Mouse (Mus musculus) left cerebral cortex, adult 11 months (tissue): ENCODE results near the gene Olfr463.
"Not testable (repeated sequence)": the region's sequence is repeated elsewhere in the genome, so short reads cannot be mapped to it uniquely, and the experiment has no call there.

Experiments
- DNase-seq: peaks from one replicate; pipeline ENCODE4 v3.0.0; 2022; ENCODE audit warnings: low spot score

Gene Olfr463

DNA sequence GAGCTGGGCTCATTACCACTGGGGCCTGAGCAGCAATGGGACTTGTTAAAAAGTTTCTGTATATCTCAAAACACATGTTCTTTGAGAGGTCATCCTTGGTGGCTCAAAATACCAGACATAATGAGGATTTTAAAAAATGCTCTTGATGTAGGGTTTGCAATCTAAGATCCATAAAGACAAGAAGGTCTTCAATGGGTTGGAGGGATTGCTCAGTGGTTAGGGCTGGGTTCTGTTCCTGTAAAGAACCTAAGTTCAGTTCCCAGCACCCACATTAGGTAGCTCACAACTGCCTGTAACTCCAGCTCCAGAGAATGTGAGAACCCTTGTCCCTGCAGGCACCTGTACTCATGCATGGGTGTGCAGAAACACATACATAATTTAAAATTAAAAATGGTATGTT, at the start of gene Olfr463:
TSS of gene Olfr463 (minus strand) at position 101 of the 400 bp plus-strand sequence.
- DNase-seq, result no peak

DNA sequence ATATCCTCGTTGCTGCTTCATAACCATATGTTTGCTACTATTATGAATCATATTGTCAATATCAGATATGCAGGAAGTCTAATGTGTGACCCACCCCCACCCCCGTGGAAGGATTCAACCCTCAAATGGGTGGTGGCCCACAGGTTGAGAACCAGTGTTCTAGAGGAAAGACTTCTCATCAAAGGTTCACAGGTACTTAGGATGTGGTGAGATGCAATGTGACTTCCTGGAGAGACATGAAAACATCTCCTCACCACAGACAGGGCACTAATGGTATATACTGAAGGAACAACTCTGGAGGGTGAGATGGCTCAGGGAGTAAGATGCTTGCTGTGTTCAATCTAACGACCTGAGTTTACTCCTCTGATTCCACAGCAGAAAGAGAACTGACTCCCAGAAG, 38.3 kb upstream of the Olfr463 start:
- no peak for DNase-seq

DNA sequence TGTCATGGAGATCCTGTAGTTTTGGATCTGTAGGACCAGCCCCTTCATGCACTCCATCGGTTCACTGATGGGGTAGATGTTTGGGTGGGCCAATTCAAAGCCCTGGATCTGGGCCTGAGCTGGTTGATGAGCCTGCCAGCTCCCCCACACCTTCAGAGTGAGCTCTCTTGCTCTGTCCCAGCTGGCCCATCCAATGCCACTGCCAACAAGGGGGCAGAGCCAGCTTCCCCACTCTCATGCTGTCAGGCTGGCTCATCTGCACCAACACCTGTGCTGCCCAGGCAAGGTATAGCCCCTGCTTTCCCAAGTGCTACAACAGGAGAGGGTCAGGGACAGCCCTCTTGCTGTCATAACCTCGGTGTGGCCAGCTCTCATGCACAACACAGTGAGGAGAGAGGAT, 36.5 kb upstream of the Olfr463 start:
- no peak for DNase-seq

DNA sequence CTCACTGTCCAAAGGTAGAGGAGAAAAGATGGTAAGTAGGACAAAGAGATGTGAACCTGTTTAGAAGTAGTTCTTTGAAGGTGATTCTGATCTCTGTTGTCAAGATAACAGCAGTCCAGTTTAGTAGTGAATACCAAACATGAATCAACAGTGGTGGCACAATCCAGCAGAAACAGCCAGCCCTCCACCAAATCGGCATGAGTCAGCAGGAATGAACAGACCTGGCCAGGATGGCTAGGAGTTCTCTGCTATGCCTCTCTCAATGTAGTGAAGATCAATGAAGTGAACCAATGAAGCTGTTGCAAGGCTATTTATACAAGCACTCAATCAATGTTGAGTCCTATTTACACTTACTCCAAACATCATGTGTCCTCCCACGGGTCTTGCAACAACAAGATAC, 33.2 kb upstream of the Olfr463 start:
- DNase-seq, result no peak

DNA sequence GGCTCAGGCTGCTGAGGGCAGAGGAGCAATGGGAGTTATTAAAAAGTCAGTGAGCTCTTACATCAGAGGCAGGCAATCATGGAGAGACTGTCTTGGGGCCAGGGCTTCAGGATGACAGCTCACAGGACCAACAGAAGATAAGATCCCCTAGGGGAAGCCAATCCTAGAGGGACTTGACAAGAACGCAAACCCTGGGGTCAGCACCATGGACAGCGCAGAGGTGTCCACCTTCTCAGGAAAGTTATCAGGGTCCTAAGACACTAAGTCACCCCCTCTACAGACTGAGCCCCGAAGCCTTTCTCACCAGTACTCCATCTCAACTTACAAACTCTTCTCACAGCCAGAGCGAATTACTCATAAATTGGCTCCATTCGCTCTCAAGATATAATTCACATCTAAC, 23.8 kb upstream of the Olfr463 start, which contains the start of gene Olfr464:
TSS of gene Olfr464 (minus strand) at position 2 of the 400 bp plus-strand sequence.
- DNase-seq, result no peak

DNA sequence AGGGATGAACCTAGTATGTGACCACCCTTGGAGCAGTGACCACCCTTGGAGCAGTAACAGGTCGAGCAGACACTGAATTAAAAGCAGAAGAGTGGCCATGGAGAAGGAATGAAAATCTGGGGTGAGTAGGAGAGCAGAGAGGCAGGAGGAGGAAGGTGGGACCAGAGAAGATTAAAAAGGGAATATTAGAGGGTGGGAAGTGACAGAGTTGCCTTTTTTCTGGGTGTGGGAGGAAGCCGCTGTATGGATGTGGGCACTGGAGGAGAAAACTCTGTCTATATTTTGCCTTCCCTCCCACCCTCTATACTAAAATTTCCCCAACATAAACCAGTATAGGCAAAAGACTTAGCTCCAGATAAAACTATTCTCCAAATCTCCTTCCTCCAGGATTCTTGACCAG, 23.1 kb upstream of the Olfr463 start:
- DNase-seq, result peak; percentile 26

DNA sequence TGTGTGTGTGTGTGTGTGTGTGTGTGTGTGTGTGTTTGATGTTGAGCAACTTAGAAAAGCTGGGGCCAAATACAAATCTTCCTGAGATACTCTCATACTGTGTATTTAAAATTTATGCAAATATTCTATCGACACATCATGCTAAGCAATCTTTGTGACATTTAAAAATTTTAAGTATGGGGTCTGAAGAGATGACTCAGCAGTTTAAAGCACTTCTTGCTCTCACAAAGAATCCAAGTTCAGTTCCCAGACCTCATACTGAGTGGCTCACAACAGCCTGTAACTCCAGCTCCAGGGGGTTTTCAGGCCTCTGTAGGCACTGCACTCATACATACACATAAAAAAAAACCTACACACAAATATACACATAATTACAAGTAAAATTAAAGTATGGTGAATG, 18.8 kb upstream of the Olfr463 start:
- no peak for DNase-seq

DNA sequence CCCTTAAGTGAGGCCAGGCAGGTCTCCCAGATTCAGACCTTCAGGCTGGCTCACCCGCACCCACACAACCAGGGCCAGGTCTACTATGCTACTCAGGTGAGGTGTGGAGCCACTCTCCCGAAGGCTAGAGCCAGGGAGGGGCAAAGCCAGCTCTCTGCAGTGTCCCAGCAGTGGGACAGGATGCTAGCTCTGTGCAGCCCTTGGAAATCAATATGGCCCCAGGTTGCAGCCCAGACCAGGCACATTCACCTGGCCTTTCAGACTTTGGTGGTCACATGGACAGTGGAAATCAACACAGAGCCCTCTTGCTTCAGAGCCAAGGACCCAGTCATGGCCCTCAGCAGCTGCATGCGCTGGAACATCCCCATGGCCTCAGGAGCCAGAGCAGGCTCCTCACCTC, 7.1 kb upstream of the Olfr463 start:
- DNase-seq, result no peak

DNA sequence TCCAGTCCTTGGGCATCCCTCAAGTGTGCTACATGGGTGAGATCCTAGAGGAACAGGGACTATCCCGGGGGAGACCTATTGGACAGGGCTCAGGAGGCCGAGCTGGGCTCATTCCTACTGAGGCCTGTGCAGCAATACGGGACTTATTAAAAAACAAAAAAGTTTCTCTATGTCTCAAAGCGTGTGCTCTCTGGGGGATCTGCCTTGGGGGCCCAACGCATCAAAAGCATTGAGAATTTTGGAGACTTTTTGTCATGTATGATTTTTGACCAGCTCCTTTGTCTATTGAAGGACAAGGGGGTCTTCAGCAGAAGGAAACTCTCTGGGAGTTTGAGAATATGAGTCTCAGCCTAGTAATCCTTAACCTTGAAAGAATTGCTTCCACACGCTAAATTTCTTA, 5.0 kb downstream of the Olfr463 start, which contains the start of gene Olfr462:
TSS of gene Olfr462 (minus strand) at position 101 of the 400 bp plus-strand sequence.
- no peak for DNase-seq

DNA sequence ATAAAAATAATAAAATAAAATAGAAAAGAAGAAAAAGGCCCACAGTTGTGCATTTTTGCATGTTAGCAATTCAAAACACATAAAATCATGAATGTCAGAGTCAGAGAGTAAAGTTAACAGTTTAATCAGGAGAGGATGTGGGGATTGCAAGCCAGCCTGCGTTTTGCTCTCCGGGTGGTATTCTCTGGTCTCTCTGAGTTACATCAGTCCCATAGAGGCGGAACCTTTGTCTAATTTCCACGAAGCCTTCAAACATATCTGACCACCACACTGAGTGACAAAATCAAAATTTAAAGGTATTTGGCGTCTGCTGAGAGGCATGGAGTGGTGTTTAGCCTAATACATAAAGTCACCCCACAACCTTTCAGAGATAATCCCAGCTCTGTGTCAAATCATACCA, 12.3 kb downstream of the Olfr463 start:
- no peak for DNase-seq

DNA sequence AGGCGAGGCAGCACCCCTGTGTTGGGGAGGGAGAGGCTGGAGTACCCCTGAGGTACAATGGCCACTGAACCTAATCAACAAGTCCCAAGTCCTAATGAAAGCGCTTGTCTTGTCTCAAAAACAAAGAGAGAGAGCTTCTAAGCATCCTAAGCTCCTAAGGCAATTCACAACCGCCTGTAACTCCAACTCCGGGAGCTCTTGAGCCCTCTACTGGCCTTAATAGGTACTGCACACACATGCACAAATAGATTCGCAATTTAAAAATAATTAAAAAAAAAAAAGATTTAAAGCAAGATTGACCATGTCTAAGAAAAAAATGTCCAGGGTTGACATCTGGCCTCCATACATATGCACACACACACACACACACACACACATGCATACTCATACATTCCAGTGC, 13.7 kb downstream of the Olfr463 start:
- no peak for DNase-seq

DNA sequence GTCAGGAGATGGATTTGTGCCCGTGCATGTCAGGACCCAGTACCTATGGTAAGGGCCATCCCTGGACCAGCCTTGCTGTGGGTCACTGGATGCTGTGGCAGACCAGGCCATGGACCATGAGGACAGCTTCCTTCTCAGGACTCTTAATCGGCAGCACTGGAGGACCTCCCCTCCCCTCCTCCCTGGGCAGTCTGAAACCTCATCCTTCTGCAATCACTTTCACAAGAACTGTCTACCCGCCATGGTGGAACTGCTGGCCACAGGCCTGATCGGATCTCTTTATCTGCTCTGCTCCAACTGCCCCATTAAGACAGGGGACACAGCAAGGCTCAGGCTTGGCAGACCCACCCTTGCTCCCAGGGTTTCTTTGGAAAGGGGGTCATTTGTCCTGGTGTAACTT, 15.5 kb downstream of the Olfr463 start:
- no peak for DNase-seq

DNA sequence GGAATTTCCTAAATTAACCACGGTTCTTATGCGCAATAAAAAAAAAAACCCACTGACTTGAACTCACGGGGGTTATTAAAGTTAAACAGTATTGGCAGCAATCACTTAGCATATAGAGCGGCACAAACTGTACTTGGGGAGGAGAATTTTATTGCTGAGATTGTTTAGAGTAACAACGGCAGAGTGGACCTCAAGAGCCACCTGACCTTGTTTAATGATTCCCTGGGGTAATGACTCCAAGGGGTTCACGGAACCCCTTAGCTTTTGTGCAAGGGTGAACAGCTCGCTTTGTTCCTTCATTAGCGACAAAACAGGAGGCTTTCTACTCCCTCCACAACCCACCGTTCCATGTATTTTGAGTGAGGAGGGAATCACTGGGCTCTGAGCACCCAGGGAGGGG, 17.4 kb downstream of the Olfr463 start:
- DNase-seq, result no peak

DNA sequence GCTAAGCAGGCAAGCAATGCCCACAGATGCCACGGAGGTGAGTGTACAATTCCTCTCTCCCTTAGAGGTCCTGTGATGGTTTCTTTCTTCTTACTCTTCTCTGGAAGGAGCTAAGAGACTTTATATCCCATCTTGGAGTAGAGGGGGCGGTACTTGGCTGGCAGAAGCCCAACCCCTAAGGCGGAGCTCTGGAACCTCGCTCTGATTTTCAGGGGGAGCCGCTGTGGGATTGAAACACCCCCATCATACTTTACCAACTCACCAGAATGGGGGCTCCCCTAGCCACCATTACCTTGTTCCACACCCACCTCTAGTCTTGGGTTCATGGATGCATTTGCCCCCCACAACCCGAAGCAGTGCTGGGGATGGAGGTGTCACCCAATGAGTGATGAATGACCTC, 21.8 kb downstream of the Olfr463 start, which contains the start of gene Epx:
TSS of gene Epx (minus strand) at position 101 of the 400 bp plus-strand sequence.
- no peak for DNase-seq

DNA sequence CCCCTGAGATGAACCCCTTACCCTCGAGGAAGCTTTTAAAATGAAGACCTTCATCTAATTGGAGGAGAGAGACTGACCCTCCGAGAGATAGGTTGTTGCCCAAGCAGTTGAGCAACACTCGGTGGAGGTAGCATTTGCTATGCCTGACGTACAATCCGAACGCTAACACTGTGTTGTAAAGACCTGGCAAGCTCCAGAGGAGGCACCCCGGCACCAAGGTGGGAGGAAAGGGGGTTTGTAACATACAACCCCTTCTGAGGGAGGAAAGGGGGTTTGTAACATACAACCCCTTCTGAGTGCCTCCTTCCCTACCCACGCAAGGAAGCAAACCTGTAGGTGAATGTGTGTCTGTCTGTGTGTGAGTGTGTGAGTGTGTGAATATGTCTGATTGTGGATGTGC, 25.4 kb downstream of the Olfr463 start:
- no peak for DNase-seq

DNA sequence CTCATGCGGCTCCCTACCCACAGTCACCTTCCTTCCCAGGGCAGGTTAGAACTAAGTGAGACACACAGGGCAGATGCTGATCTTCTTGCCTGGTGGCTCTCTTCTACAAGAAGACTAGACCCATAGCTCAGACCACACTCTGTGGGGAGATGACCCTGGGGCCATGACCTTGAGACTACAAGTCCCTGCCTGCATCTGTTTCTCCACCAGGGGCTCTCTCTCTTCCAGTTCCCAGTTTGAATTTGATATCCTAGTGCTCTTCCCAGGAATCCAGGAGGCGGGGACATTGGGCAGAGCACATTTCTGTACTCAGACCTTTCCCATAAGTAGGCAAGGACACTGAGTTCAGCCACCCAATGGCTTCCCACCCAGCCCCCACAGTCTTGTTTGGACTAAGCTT, 27.1 kb downstream of the Olfr463 start:
- no peak for DNase-seq

DNA sequence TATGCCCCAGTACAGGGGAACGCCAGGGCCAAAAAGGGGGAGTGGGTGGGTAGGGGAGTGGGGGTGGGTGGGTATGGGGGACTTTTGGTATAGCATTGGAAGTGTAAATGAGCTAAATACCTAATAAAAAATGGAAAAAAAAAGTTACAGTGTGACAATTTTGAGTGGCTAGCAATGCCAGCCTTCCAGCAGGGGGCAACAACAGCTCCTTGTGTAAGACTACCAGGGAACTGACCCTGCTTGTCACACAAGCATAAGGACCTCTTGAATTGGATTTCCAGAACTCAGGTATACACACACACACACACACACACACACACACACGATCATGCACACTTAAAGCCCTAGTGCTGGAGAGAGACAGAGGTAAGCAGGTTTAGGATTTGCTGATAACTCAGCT, 30.3 kb downstream of the Olfr463 start:
- DNase-seq, result not testable (repeated sequence)

DNA sequence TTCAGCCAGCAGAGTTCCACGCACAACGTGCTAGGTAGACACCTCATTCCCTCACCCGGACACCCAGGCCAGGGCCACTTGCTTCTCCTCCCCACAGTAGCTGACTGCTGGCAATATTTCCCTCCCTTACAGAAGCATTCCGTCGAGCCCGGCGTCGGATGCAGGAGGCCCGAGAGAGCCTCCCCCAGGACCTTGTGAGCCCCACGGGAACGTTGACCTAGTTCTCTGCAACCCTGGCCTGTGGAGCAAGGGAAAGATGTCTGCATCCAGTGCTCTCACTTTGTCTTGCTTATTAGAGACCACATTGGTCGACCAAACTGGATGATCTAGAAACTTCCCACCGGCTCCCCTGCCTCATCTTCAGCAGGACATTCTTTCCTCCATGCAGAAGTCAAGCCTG, 34.4 kb downstream of the Olfr463 start:
- DNase-seq, result no peak

DNA sequence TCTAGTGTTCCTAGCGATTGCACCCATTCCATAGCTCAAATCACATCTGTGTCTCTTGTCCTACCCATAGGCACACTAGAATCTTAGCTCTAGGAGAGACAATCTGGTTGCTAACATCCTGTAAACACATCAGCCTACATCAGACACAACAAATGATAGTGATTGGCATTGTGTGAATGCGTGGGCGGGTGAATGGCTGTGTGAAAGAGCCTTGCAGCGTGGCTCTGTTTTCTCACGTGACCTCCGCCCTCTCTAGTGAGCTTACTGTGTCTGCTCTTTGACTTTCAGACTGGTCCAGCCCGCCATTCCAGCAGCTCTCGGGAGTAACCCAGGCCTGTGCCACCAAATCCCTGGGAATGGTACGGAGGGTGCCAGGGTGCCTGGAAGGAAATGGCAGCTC, 36.8 kb downstream of the Olfr463 start:
- no peak for DNase-seq

DNA sequence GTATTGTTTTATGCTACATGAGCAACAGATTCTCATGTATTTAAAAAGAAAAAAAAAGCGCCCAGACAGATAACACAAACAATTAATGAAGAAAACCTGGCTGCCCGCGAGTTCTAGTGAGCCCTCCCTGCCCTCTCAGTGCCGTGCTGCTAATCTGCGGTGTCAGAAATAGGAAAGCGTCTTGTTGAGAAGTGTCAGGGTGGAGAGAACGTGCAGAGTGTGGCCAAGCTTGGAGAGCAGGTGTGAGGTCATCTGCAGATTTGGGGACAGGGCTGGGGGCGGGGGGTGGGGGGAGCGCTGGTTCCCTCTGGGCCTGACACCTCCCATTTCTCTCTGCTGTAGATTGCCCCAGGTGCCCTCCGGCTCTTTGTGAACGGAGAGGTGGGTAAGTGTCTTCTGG, 37.9 kb downstream of the Olfr463 start:
- no peak for DNase-seq

DNA sequence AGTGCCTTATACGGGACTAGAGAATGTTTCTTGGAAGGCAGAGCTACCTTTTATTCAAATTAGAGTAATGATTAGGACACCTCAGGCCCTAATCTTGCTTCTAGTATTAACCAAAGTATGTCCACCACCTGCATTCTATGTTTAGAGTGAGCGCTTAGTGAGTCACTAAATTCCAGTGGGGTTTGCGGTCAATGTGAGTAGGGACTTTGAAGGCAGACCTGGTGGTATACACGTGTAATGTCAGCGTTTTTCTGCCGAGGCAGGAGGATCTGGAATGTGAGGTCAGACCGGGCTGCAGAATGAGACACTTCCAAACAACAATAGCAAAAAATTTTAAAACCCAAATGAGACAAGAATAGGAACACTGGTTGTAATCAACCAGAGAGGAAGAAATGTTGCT, 42.6 kb downstream of the Olfr463 start:
- no peak for DNase-seq

DNA sequence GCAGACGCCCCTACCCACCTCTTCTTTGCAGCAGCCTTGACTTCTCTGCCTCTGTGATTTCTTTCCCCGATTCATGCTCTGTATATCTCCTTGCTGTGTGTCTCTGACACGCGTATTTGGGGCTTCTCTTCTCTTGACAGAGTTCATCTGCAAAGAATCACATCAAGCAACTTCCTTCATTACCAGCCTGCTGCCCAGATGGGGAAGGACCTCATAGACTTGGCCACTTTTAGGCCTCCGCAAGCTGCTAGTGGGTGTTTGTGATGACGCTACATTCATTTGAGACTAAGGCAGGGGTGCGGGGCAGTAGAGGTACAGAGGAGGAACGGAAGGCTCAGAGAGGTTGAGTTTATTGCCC, 43.6 kb downstream of the Olfr463 start:
- peak; percentile 12 for DNase-seq

DNA sequence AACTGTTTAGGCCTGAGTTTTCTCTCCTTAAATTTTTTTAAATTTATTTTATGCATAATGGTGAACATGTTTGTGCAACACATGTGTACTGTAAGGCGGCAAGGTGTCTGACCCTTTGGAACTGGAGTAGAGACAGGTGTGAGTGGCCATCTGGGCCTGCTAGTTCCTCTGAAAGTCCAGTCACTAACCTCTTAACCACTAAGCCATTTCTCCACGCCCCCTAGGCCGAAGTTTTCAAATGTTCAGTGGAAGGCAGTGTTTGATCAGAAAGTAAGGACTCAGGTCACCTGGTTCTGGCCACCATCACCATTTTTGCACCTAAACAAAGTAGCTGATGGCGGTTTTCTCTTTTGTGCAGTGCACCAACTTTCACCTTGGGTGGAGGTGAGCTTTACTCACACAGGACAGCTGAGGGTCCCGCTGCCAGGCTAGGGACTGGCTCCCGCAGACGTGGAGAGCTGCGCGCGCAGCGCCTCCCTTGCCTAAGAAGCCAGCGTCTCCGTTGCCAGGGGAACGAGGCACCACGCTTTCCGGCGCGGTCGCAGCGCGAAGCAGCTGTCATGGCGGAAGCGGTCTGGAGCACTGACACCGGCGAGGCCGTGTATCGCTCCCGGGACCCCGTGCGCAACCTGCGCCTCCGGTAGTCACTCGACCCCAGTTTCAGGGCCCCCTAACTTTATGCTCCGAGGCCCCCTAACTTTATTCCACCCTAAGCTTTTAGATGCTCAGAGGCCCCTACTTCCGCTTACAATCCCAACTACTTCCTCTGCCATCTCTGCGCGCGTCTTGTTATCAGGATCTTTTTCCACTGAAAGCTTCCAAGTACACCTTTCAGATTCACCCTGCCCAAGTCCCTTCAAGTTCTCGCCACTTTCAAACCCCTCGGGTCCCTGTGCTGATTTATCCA, 44.2 kb downstream of the Olfr463 start, which contains the start of gene Mks1:
TSS of gene Mks1 (plus strand) at position 526 of the 907 bp plus-strand sequence.
- DNase-seq, result peak; percentile 83

DNA sequence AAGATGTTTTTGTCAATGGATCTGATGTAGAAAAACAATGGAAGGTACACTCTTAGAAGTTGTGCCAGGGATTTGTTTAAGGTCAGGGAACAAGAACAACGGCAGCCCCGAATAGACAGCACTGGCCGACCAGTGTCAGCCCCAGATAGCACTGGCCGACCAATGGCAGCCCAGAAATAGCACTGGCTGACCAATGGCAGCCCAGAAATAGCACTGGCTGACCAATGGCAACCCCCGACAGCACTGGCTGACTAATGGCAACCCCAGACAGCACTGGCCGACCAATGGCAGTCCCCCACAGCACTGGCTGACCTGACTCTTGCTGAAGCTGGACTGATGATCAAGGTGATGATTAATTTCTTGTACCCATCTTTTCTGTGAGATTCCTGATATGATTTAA, 49.3 kb downstream of the Olfr463 start:
- no peak for DNase-seq
